Mouse (Mus musculus) liver, embryonic 11.5 days (tissue): Measurements from ENCODE around the gene Qrfp. TPM values are rescaled to one million over a fixed set of nuclear protein-coding genes. Genes with fewer than 3 reads are reported as not detected.

Source experiments
- ATAC-seq: fragments of 200-750 bp; cut with Nextera tagmentation; replicated peaks from 2 replicates; pipeline ENCODE4 v1.8.0; 2017; ENCODE audit warnings: moderate number of reproducible peaks, mild to moderate bottlenecking, moderate TSS enrichment, moderate library complexity; ENCODE audit not compliant: low FRiP score
- DNase-seq: peaks from one replicate; pipeline ENCODE4 v3.0.0-alpha.2; 2017; ENCODE audit warnings: low spot score
- H3K27ac ChIP-seq: fragments of 300-500 bp; sonication (generic); 2 replicates; pipeline ENCODE4 v1.5.1; 2014; ENCODE audit warnings: mild to moderate bottlenecking, low read depth, low read length, control low read depth
- H3K27me3 ChIP-seq: fragments of 300-500 bp; sonication (generic); replicated peaks from 2 replicates; pipeline ENCODE4 v1.6.1; 2014; ENCODE audit warnings: low read length, mixed read lengths; ENCODE audit not compliant: control insufficient read depth, insufficient read depth
- H3K36me3 ChIP-seq: fragments of 300-500 bp; sonication (generic); 2 replicates; pipeline ENCODE4 v1.6.1; 2014; ENCODE audit warnings: mild to moderate bottlenecking, low read length, moderate library complexity, mixed read lengths; ENCODE audit not compliant: control insufficient read depth, insufficient read depth
- H3K4me1 ChIP-seq: fragments of 300-500 bp; sonication (generic); replicated peaks from 2 replicates; pipeline ENCODE4 v1.6.1; 2014; ENCODE audit warnings: low read length, mixed read lengths; ENCODE audit not compliant: control insufficient read depth, insufficient read depth
- H3K4me2 ChIP-seq: fragments of 300-500 bp; sonication (generic); 2 replicates; pipeline ENCODE4 v1.6.1; 2014; ENCODE audit warnings: mild to moderate bottlenecking, control low read depth, moderate library complexity
- H3K4me3 ChIP-seq: fragments of 300-500 bp; sonication (generic); 2 replicates; pipeline ENCODE4 v1.5.1; 2014; ENCODE audit warnings: low read depth, low read length, control low read depth
- H3K9ac ChIP-seq: fragments of 300-500 bp; sonication (generic); 2 replicates; pipeline ENCODE4 v1.6.1; 2014; ENCODE audit warnings: low read depth, low read length, control low read depth
- H3K9me3 ChIP-seq: fragments of 300-500 bp; sonication (generic); 2 replicates; pipeline ENCODE4 v1.6.1; 2016; ENCODE audit warnings: low read length, inconsistent platforms, mixed read lengths; ENCODE audit not compliant: control insufficient read depth
- WGBS: fragments of 180-500 bp; shearing (Covaris S2); extraction: QIAGEN DNeasy Blood & Tissue Kit; methylation state at CpG from one replicate; pipeline ENCODE4 v1.1.7; 2014; 5-methylcytosine and 5-hydroxymethylcytosine counted together
- polyA plus RNA-seq: library from polyadenylated mRNA; unstranded; fragments of >200 nt; fragmentation: Nextera tagmentation; extraction: Ambion mirVana; gene quantifications from 2 replicates; pipeline ENCODE4 v1.2.1, GENCODE M21; 2014

Qrfp gene
- polyA plus RNA-seq, 1 experiment from 2014 or later: not detected

- no peak for ATAC-seq
- no peaks in the 10 kb centered on the region for H3K36me3 ChIP-seq
- H3K4me3 ChIP-seq: peak overlapping the region; percentile 52
- no peak overlapping the region for H3K9ac ChIP-seq
- H3K4me1 ChIP-seq: peaks cover 11% of the 10 kb centered on the region; the same call in 1 of the 2 replicates
- 6% methylated on average over 26 of the region's 26 CpGs for WGBS
- H3K27me3 ChIP-seq: peaks cover 59% of the 10 kb centered on the region
- H3K4me2 ChIP-seq: peak overlapping the region; percentile 85
- no peak for DNase-seq
- no peak overlapping the region for H3K27ac ChIP-seq
- H3K9me3 ChIP-seq: no peaks in the 10 kb centered on the region
These were observed 35.1 kb upstream of the Qrfp start for GRCm38 (mm10) chr2:31845512-31845895.

- H3K36me3 ChIP-seq: no peaks in the 10 kb centered on the region
- 7% methylated on average over 10 of the region's 10 CpGs for WGBS
- H3K27ac ChIP-seq: no peak overlapping the region
- no peak overlapping the region for H3K9ac ChIP-seq
- ATAC-seq (no peak), DNase-seq (no peak)
- no peak overlapping the region for H3K4me2 ChIP-seq
- peaks cover 67% of the 10 kb centered on the region for H3K27me3 ChIP-seq
- H3K9me3 ChIP-seq: no peaks in the 10 kb centered on the region
- H3K4me1 ChIP-seq: peaks cover 11% of the 10 kb centered on the region; the same call in 1 of the 2 replicates
- no peak overlapping the region for H3K4me3 ChIP-seq
These were observed 34.4 kb upstream of the Qrfp start for GRCm38 (mm10) chr2:31844729-31845136.

- no peak overlapping the region for H3K4me2 ChIP-seq
- ATAC-seq: no peak
- H3K36me3 ChIP-seq: no peaks in the 10 kb centered on the region
- H3K4me1 ChIP-seq: no peaks in the 10 kb centered on the region
- H3K9me3 ChIP-seq: no peaks in the 10 kb centered on the region
- H3K27me3 ChIP-seq: peaks cover 38% of the 10 kb centered on the region
- H3K27ac ChIP-seq: no peak overlapping the region
- WGBS: 52% methylated on average over 1 of the region's 1 CpGs
- no peak overlapping the region for H3K9ac ChIP-seq
- no peak overlapping the region for H3K4me3 ChIP-seq
- no peak for DNase-seq
These were observed 28.5 kb upstream of the Qrfp start for GRCm38 (mm10) chr2:31838868-31839267.

GRCm38 (mm10) chr2:31836985-31837384 is 26.6 kb upstream of the Qrfp start:
- DNase-seq: no peak
- H3K27me3 ChIP-seq: peaks cover 27% of the 10 kb centered on the region
- H3K27ac ChIP-seq: no peak overlapping the region
- no peak overlapping the region for H3K4me3 ChIP-seq
- H3K4me1 ChIP-seq: no peaks in the 10 kb centered on the region
- no peaks in the 10 kb centered on the region for H3K9me3 ChIP-seq
- no peak for ATAC-seq
- no peak overlapping the region for H3K4me2 ChIP-seq
- 30% methylated on average over 6 of the region's 6 CpGs for WGBS
- no peak overlapping the region for H3K9ac ChIP-seq
- no peaks in the 10 kb centered on the region for H3K36me3 ChIP-seq

- H3K4me2 ChIP-seq: no peak overlapping the region
- no peak for DNase-seq
- no peaks in the 10 kb centered on the region for H3K36me3 ChIP-seq
- 73% methylated on average over 10 of the region's 10 CpGs for WGBS
- ATAC-seq: no peak
- H3K9me3 ChIP-seq: no peaks in the 10 kb centered on the region
- peaks cover 27% of the 10 kb centered on the region for H3K27me3 ChIP-seq
- no peak overlapping the region for H3K27ac ChIP-seq
- no peaks in the 10 kb centered on the region for H3K4me1 ChIP-seq
- H3K9ac ChIP-seq: no peak overlapping the region
- no peak overlapping the region for H3K4me3 ChIP-seq
These were observed 25.7 kb upstream of the Qrfp start for GRCm38 (mm10) chr2:31836091-31836490.

GRCm38 (mm10) chr2:31828311-31828825 is 18.0 kb upstream of the Qrfp start:
- Histone ChIP-seq H3K9me3 (no peaks in the 10 kb centered on the region), H3K4me1 (no peaks in the 10 kb centered on the region), H3K27ac (no peak overlapping the region), H3K36me3 (no peaks in the 10 kb centered on the region), H3K27me3 (peaks cover 6% of the 10 kb centered on the region), H3K9ac (no peak overlapping the region), H3K4me2 (no peak overlapping the region), H3K4me3 (no peak overlapping the region)
- DNase-seq: no peak
- WGBS: 28% methylated on average over 4 of the region's 4 CpGs
- ATAC-seq: no peak

- H3K4me3 ChIP-seq: no peak overlapping the region
- DNase-seq (no peak), ATAC-seq (no peak)
- H3K27ac ChIP-seq: no peak overlapping the region
- WGBS: 64% methylated on average over 7 of the region's 7 CpGs
- 0 out of 2 replicates have a peak, but pooled peaks cover 3% of the 10 kb centered on the region for H3K4me1 ChIP-seq
- peaks cover 10% of the 10 kb centered on the region for H3K27me3 ChIP-seq
- no peaks in the 10 kb centered on the region for H3K36me3 ChIP-seq
- no peak overlapping the region for H3K4me2 ChIP-seq
- H3K9me3 ChIP-seq: no peaks in the 10 kb centered on the region
- H3K9ac ChIP-seq: no peak overlapping the region
These were observed 17.5 kb upstream of the Qrfp start for GRCm38 (mm10) chr2:31827877-31828276.

- no peak overlapping the region for H3K4me3 ChIP-seq
- DNase-seq: no peak
- peaks cover 22% of the 10 kb centered on the region for H3K27me3 ChIP-seq
- WGBS: 83% methylated on average over 14 of the region's 14 CpGs
- no peak overlapping the region for H3K27ac ChIP-seq
- no peak overlapping the region for H3K9ac ChIP-seq
- H3K4me1 ChIP-seq: peaks cover 3% of the 10 kb centered on the region; the same call in 1 of the 2 replicates
- no peaks in the 10 kb centered on the region for H3K36me3 ChIP-seq
- no peaks in the 10 kb centered on the region for H3K9me3 ChIP-seq
- no peak overlapping the region for H3K4me2 ChIP-seq
- ATAC-seq: no peak
These were observed 16.0 kb upstream of the Qrfp start for GRCm38 (mm10) chr2:31826094-31827085.
